Mouse (Mus musculus): ENCODE data around the gene Tm2d1. TPM values are rescaled to one million over a fixed set of nuclear protein-coding genes. Genes with fewer than 3 reads are reported as not detected.

Tm2d1 gene
- polyA plus RNA-seq, 1 experiment from 2014 or later: 78.6 TPM

GRCm38 (mm10) chr4:98335726-98336125, 47.4 kb downstream of the Tm2d1 start:
- H3K27me3 ChIP-seq (ENCODE audit: insufficient read depth, low read length): no peaks in the 10 kb centered on the region
- ATAC-seq (ENCODE audit: insufficient read depth) (no peak), DNase-seq (no peak)
- H3K9me3 ChIP-seq (ENCODE audit: low read depth, low read length): no peaks in the 10 kb centered on the region
- WGBS: 69% methylated on average over 8 of the region's 8 CpGs
- H3K9ac ChIP-seq: no peak overlapping the region
- H3K4me3 ChIP-seq (ENCODE audit: low read depth, low read length): no peak overlapping the region
- H3K36me3 ChIP-seq (ENCODE audit: insufficient read depth): no peaks in the 10 kb centered on the region
- H3K4me2 ChIP-seq: no peak overlapping the region
- no peak overlapping the region for H3K27ac ChIP-seq (ENCODE audit: low read depth)
- H3K4me1 ChIP-seq (ENCODE audit: insufficient read depth): no peaks in the 10 kb centered on the region
- TF ChIP-seq CTCF (IDR thresholded peaks at IDR 0.05; ENCODE audit: low read depth): no peak

GRCm38 (mm10) chr4:98322223-98322622, 60.9 kb downstream of the Tm2d1 start:
- peak; percentile 99 for DNase-seq
- H3K9me3 ChIP-seq (ENCODE audit: low read depth, low read length): no peaks in the 10 kb centered on the region
- H3K36me3 ChIP-seq (ENCODE audit: insufficient read depth): no peaks in the 10 kb centered on the region
- TF ChIP-seq CTCF (IDR thresholded peaks at IDR 0.05; ENCODE audit: low read depth): peak; percentile 88
- peak overlapping the region; percentile 27 for H3K4me3 ChIP-seq (ENCODE audit: low read depth, low read length)
- H3K4me1 ChIP-seq (ENCODE audit: insufficient read depth): peaks cover 4% of the 10 kb centered on the region; the same call in 1 of the 2 replicates
- peak overlapping the region; percentile 64 for H3K9ac ChIP-seq
- peak overlapping the region; percentile 63 for H3K27ac ChIP-seq (ENCODE audit: low read depth)
- peak overlapping the region; percentile 66 for H3K4me2 ChIP-seq
- ATAC-seq (ENCODE audit: insufficient read depth): peak; percentile 95
- H3K27me3 ChIP-seq (ENCODE audit: insufficient read depth, low read length): no peaks in the 10 kb centered on the region
- under 1% methylated on average over 29 of the region's 29 CpGs for WGBS

GRCm38 (mm10) chr4:98321371-98322111, 61.6 kb downstream of the Tm2d1 start:
- H3K4me3 ChIP-seq (ENCODE audit: low read depth, low read length): peak overlapping the region; percentile 27
- ATAC-seq (ENCODE audit: insufficient read depth) (peak; percentile 58), DNase-seq (peak; percentile 52)
- no peak for TF ChIP-seq CTCF (IDR thresholded peaks at IDR 0.05; ENCODE audit: low read depth)
- H3K4me1 ChIP-seq (ENCODE audit: insufficient read depth): peaks cover 4% of the 10 kb centered on the region; the same call in 1 of the 2 replicates
- no peaks in the 10 kb centered on the region for H3K36me3 ChIP-seq (ENCODE audit: insufficient read depth)
- 8% methylated on average over 18 of the region's 18 CpGs for WGBS
- H3K9ac ChIP-seq: peak overlapping the region; percentile 64
- peak overlapping the region; percentile 66 for H3K4me2 ChIP-seq
- H3K9me3 ChIP-seq (ENCODE audit: low read depth, low read length): no peaks in the 10 kb centered on the region
- H3K27ac ChIP-seq (ENCODE audit: low read depth): peak overlapping the region; percentile 63
- H3K27me3 ChIP-seq (ENCODE audit: insufficient read depth, low read length): no peaks in the 10 kb centered on the region

GRCm38 (mm10) chr4:98318769-98319168, 64.3 kb downstream of the Tm2d1 start:
- peaks cover 4% of the 10 kb centered on the region; the same call in 1 of the 2 replicates for H3K4me1 ChIP-seq (ENCODE audit: insufficient read depth)
- DNase-seq (peak; percentile 66), ATAC-seq (ENCODE audit: insufficient read depth) (0 out of 2 replicates have a peak, but pooled peaks have one; percentile 12)
- 36% methylated on average over 3 of the region's 3 CpGs for WGBS
- no peak overlapping the region for H3K4me3 ChIP-seq (ENCODE audit: low read depth, low read length)
- no peak for TF ChIP-seq CTCF (IDR thresholded peaks at IDR 0.05; ENCODE audit: low read depth)
- H3K9me3 ChIP-seq (ENCODE audit: low read depth, low read length): no peaks in the 10 kb centered on the region
- H3K27me3 ChIP-seq (ENCODE audit: insufficient read depth, low read length): no peaks in the 10 kb centered on the region
- no peak overlapping the region for H3K9ac ChIP-seq
- no peaks in the 10 kb centered on the region for H3K36me3 ChIP-seq (ENCODE audit: insufficient read depth)
- H3K4me2 ChIP-seq: no peak overlapping the region
- no peak overlapping the region for H3K27ac ChIP-seq (ENCODE audit: low read depth)

- Histone ChIP-seq H3K9ac (no peak overlapping the region), H3K36me3 (ENCODE audit: insufficient read depth) (no peaks in the 10 kb centered on the region), H3K9me3 (ENCODE audit: low read depth, low read length) (no peaks in the 10 kb centered on the region), H3K4me1 (ENCODE audit: insufficient read depth) (peaks cover 4% of the 10 kb centered on the region; the same call in 1 of the 2 replicates), H3K27me3 (ENCODE audit: insufficient read depth, low read length) (no peaks in the 10 kb centered on the region), H3K4me3 (ENCODE audit: low read depth, low read length) (no peak overlapping the region), H3K4me2 (no peak overlapping the region), H3K27ac (ENCODE audit: low read depth) (no peak overlapping the region)
- DNase-seq: no peak
- TF ChIP-seq CTCF (IDR thresholded peaks at IDR 0.05; ENCODE audit: low read depth): no peak
- 83% methylated on average over 2 of the region's 2 CpGs for WGBS
- ATAC-seq (ENCODE audit: insufficient read depth): no peak
These were observed 66.0 kb downstream of the Tm2d1 start for GRCm38 (mm10) chr4:98317149-98317548.

Other genes starting within 250 kb of the Tm2d1 start
- 28.4 and 29.7 TPM in 2 replicates for gene Patj, start 12.5 kb upstream of the Tm2d1 start, polyA plus RNA-seq (2014; fragmentation: Nextera tagmentation; extraction: Ambion mirVana)